Mouse (Mus musculus) heart, postnatal 0 days (tissue): ENCODE measurements at regions not wholly inside any gene's neighbourhood (a gene's known extent, or its start where the extent isn't known, plus 50 kb on each side); places are given as distances from the start of the nearest gene placed in this dataset.

Experiments
- CTCF ChIP-seq: IDR thresholded peaks from 2 replicates; pipeline ENCODE4 v1.5.1; 2016; ENCODE audit warnings: antibody characterized with exemption, control low read depth, low read depth
- EP300 ChIP-seq: IDR thresholded peaks from 2 replicates; pipeline ENCODE4 v1.6.1; 2016; ENCODE audit warnings: antibody characterized with exemption, low read depth

GRCm38 (mm10) chr5:46824934-46825333 lies 967.5 kb upstream of the Lcorl start:
- no peak for TF ChIP-seq CTCF
- TF ChIP-seq EP300: no peak
